Mouse (Mus musculus) midbrain, embryonic 12.5 days (tissue): ENCODE results near the gene Gm2310. TPM values are rescaled to one million over a fixed set of nuclear protein-coding genes. Genes with fewer than 3 reads are reported as not detected.

Source experiments
- ATAC-seq: fragments of 200-750 bp; cut with Nextera tagmentation; 2 replicates; pipeline ENCODE4 v1.8.0; 2017; ENCODE audit warnings: low read depth, moderate TSS enrichment, moderate library complexity; ENCODE audit not compliant: low FRiP score
- H3K27ac ChIP-seq: fragments of 300-500 bp; sonication (generic); replicated peaks from 2 replicates; pipeline ENCODE4 v1.5.1; 2016; ENCODE audit warnings: mild to moderate bottlenecking
- H3K27me3 ChIP-seq: fragments of 300-500 bp; sonication (generic); 2 replicates; pipeline ENCODE4 v1.6.1; 2016; ENCODE audit warnings: mild to moderate bottlenecking
- H3K36me3 ChIP-seq: fragments of 300-500 bp; sonication (generic); 2 replicates; pipeline ENCODE4 v1.6.1; 2016
- H3K4me1 ChIP-seq: fragments of 300-500 bp; sonication (generic); 2 replicates; pipeline ENCODE4 v1.6.1; 2016
- H3K4me2 ChIP-seq: fragments of 300-500 bp; sonication (generic); replicated peaks from 2 replicates; pipeline ENCODE4 v1.6.1; 2016; ENCODE audit warnings: mild to moderate bottlenecking, moderate library complexity
- H3K4me3 ChIP-seq: fragments of 300-500 bp; sonication (generic); 2 replicates; pipeline ENCODE4 v1.5.1; 2016; ENCODE audit warnings: mild to moderate bottlenecking
- H3K9ac ChIP-seq: fragments of 300-500 bp; sonication (generic); replicated peaks from 2 replicates; pipeline ENCODE4 v1.6.1; 2016; ENCODE audit warnings: mild to moderate bottlenecking, moderate library complexity
- H3K9me3 ChIP-seq: fragments of 300-500 bp; sonication (generic); 2 replicates; pipeline ENCODE4 v1.6.1; 2016; ENCODE audit warnings: mild to moderate bottlenecking
- WGBS: fragments of 180-500 bp; shearing (Covaris S2); methylation state at CpG from one replicate; pipeline ENCODE4 v1.1.7; 2016; 5-methylcytosine and 5-hydroxymethylcytosine counted together
- polyA plus RNA-seq: library from polyadenylated mRNA; unstranded; fragments of >200 nt; fragmentation: Nextera tagmentation; extraction: Ambion mirVana; gene quantifications from 2 replicates; pipeline ENCODE4 v1.2.1, GENCODE M21; 2016

Gm2310 gene
- polyA plus RNA-seq, 1 experiment from 2014 or later, result not detected

GRCm38 (mm10) chr15:8469006-8469575 lies 50.7 kb downstream of the Gm2310 start:
- WGBS, result 57% methylated on average over 4 of the region's 4 CpGs
- H3K4me2 ChIP-seq, result no peak overlapping the region
- H3K27ac ChIP-seq, result no peak overlapping the region
- no peak overlapping the region for H3K4me3 ChIP-seq
- no peaks in the 10 kb centered on the region for H3K4me1 ChIP-seq
- H3K36me3 ChIP-seq, result no peaks in the 10 kb centered on the region
- no peak for ATAC-seq
- H3K9me3 ChIP-seq, result no peaks in the 10 kb centered on the region
- H3K27me3 ChIP-seq, result no peaks in the 10 kb centered on the region
- H3K9ac ChIP-seq, result no peak overlapping the region

Other genes starting within 250 kb of the Gm2310 start
- 23.8 and 24.7 TPM in 2 replicates for gene Nipbl, start 75.5 kb downstream of the Gm2310 start, polyA plus RNA-seq
- 48.4 and 55.7 TPM in 2 replicates for gene Slc1a3, start 190.8 kb upstream of the Gm2310 start, polyA plus RNA-seq